Mouse (Mus musculus) midbrain, embryonic 14.5 days (tissue): ENCODE data around the gene Ttc28. TPM values are rescaled to one million over a fixed set of nuclear protein-coding genes. Genes with fewer than 3 reads are reported as not detected.

ENCODE experiments used
- microRNA counts: library from miRNA; unstranded; fragments of <30 nt; microRNA quantifications from one replicate; lab custom pipeline; 2016
- microRNA-seq: library from miRNA; unstranded; fragments of <30 nt; microRNA quantifications from one replicate; pipeline ENCODE4, GENCODE M21; 2016
- polyA plus RNA-seq: library from polyadenylated mRNA; unstranded; fragments of >200 nt; fragmentation: Nextera tagmentation; extraction: Ambion mirVana; gene quantifications from 2 replicates; pipeline ENCODE4 v1.2.1, GENCODE M21; 2014

Ttc28 gene
- polyA plus RNA-seq, 1 experiment from 2014 or later: 30.9 TPM

MicroRNAs within 50 kb of the gene (microRNA counts, 519-probe panel; counts per million panel counts)
- microRNA mmu-miR-701 (lab: Ali Mortazavi, UCI): not detected

Small RNAs within 50 kb of the gene (microRNA-seq; reads per million reads assigned to microRNA genes)
- gene Mir701: 230 reads per million, percentile 64 among the genes with 10 or more reads in this experiment

Other genes starting within 250 kb of the Ttc28 start
- 38.1 and 41.3 TPM in 2 replicates for gene Noc4l, start 226.4 kb upstream of the Ttc28 start, polyA plus RNA-seq
- 16.2 and 21.7 TPM in 2 replicates for gene Ddx51, start 226.4 kb upstream of the Ttc28 start, polyA plus RNA-seq
- gene Ep400, start 109.1 kb upstream of the Ttc28 start, polyA plus RNA-seq: 41.0 and 55.3 TPM in 2 replicates
- 12.5 and 13.5 TPM in 2 replicates for gene Pus1, start 99.1 kb upstream of the Ttc28 start, polyA plus RNA-seq
- 59.0 and 66.0 TPM in 2 replicates for gene Ulk1, start 69.7 kb upstream of the Ttc28 start, polyA plus RNA-seq
- gene Hscb, start 40.0 kb upstream of the Ttc28 start, polyA plus RNA-seq: 8.1 and 8.9 TPM in 2 replicates
- 2.5 and 5.9 TPM in 2 replicates for gene Chek2, start 39.8 kb upstream of the Ttc28 start, polyA plus RNA-seq